Mouse (Mus musculus) cerebellum, postnatal 14 days (tissue): ENCODE measurements around the gene Tlx2.

Experiments used
- DNase-seq, 2 experiments: peaks; one replicate each; pipeline ENCODE4 v3.0.0; 2021; ENCODE audit warnings: mixed read lengths in 2 of 2

Gene Tlx2

DNA sequence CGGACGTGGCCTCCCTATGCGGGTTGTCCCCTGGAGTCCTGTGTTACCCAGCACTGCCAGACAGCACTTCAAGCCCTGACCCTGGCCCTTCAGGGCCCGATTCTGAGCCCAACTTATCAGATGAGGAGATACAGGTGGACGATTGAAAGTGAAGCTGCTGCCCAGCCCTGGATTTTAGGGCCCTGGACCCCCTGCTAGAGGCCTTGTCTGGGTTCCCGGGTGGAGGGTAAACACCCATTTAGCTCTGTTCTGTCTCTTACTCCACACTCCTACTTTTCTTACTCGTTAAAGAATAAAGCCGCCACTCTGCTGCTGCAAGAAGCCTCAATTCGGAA lies 17.8 kb upstream of the Tlx2 start:
- DNase-seq: no peak

DNA sequence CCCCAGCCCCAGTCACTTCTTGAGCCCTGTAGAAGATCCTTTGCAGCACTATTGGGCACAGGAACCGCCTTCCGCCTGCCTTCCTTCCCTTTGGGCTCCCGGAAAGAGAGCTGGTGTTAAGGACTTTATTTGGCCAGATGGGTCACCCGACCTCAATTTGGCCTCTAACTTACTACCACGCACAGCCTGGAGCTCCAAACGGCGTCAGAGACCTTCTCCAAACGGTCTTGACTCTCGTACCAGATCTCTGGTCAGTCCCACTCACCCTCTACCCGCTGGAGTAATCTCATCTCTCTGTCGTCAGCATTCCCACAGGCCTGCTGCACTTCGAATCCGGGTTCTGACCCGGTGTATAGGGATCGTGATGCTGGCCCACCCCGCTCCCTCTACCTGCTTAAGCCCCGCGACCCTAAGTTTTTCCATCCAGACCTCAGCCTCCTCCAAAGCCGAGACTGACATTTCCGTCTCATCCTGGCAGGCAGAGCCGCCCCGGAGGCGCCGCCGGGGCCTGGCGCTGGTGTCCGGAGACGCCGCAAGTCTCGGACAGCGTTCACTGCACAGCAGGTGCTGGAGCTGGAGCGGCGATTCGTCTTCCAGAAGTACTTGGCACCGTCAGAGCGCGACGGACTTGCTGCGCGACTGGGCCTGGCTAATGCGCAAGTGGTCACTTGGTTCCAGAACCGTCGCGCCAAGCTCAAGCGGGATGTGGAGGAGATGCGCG lies 17.3 kb upstream of the Tlx2 start:
- peak; percentile 43 to 56 for DNase-seq

DNA sequence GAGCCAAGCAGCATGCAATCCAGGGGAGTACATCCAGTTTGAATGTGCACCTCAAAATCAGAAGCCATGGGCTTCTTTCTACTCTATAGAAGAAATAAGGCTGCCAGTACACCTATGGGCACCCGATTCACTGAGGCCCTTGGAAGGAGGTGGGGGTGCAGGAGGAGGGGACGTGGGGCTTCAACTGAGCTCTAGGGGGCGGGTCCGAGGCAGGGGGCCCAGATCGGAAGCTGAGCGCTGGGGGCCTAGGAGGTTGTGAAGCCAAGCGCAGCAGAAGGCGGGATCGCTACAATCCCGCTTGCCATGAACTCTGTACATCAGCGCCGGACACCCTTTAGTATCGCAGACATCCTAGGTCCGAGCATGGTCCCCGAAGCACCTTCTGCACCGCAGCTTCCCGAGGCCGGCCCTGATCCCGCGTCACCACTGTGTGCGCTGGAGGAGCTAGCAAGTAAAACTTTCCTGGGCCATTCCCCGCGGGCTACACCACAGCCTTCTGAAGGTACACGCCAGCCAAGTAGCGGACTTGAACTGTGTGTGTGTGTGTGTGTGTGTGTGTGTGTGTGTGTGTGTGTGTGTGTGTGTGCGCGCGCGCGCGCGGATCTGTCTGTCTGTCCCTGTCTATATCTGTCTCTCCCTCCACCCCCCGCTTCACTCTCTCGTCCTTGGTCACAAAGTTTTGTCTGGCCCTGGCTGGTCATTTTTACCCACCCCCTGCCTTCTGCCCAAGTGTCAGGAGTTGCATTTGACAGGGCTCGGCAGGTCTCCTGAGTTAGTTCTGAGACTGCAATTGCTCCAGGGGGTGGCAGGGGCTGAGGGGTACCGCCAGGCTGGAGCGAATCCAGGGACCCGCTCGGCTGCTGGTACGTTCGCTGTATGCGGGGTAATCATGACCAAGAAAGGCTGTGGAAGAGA lies 16.3 kb upstream of the Tlx2 start, which contains the start of gene Lbx2:
Gene Lbx2 (plus strand): TSS at position 247 of the 915 bp plus-strand sequence.
- no peak for DNase-seq

DNA sequence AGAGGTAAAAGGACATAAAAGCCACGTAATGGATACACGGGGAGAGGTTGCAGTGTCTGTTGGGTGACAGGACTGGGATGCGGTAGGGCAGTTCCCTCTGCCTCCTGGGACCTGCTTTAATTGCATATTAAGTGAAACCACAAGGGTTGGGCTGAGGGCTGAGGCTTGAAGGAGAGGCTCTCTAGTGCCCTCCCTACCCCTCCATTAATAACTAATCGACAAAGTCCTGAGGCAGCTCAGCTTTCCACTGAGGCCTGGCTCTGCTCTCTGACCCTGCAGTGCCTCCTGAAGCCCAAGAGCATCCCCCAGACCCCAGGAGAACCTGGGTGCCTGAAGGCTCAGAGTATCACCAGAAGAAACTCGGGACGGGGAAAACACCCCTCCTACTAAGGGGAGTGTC lies 14.4 kb upstream of the Tlx2 start:
- DNase-seq: no peak

DNA sequence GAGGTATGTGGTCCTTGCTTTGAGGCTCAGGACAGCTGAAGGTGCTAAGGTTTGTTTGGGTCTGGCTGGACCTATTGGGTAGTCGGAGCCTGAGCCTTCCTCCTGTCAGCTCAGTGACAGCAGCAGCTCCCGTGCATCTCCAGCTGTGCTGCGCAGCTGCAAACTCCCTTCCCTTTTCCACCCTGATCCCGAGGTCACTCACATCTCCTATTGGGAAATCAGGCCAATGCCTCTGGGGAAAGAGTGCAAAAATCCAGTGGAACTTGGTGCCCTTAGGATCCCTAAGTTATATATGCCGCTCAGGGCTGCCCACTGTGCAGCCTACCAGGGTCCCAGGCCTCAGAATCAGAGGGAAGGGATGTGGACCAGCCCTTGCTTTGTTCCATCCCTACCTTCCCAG lies 13.4 kb upstream of the Tlx2 start:
- no peak for DNase-seq

DNA sequence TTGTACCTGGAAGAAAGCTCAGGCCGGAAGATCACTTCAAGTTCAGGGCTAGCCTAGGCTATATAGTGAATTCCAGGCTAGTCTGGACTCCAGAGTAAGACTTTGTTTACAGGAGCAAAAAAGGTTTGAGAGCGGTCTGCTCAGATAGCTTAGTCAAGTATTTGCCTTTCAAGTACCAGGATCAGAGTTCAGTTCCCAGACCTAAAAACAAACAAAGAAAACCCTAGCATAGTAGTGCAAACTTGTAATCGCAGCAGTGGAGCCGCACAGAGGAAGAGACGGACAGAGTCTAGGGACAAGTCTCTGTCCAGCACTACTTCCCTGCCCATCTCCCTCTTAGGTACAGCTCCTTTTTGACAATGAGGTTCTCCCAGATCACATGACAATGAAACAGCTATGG lies 10.1 kb upstream of the Tlx2 start:
- DNase-seq: no peak

DNA sequence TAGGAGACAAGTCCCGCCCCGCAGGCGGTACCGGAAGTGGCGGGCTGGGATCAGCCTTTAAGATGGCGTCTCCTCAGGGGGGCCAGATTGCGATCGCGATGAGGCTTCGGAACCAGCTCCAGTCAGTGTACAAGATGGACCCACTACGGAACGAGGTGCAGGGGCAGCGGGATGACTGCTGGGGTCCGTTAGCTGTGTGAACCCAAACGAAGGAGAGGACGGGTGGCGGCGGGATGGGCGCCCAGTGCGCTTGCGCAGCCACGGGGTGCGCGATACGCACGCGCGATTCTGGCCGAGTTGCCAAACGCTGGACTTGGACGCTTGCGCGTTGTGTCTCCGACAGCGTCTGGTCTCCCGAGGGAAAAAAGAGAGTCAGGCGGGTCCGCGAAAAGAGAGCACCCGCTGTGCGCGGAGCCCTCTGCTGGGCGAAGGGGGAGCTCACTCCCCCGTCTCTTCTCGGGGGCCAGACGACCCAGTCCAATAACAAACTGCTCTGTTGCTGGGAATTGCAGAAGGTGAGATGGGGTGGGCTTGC lies 8.3 kb upstream of the Tlx2 start:
- peak; percentile 100 for DNase-seq

DNA sequence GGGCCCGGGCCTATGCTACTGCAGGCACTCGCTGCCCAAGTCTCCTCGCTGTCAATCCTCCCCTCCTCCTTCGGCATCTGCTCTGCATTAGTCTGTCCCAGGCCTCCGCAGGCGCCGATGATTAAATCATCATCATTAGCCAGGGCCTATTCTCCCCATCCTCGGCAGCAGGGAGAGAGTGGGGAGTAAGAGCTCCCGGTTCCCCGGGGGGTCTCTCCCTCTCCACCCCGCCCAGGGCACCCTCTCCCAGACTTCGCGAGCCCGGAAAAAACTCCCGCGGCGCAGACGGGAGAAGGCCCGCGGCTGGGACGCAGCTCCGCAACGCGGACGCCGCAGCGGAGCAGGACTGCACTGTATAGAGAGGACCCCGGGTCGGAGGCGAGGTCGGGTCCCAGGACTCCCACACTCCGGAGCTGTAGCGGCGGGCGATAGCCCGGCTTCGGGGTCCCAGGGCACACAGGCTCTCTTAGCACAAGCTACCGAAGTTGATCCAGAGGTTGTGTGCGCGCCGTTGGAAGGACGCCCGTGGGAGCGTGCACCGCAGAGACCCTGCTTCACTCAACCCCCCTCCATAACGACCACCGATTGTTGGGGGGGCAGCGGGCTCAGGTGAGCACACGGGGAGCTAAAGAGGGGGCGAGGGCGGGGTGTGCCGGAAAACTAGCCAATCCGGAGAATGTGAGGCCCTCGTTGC lies 7.7 kb upstream of the Tlx2 start, which contains the start of gene Pcgf1:
Gene Pcgf1 (plus strand): TSS at position 240 of the 694 bp plus-strand sequence.
- DNase-seq: peak in 1 of 2 experiments; percentile 67

DNA sequence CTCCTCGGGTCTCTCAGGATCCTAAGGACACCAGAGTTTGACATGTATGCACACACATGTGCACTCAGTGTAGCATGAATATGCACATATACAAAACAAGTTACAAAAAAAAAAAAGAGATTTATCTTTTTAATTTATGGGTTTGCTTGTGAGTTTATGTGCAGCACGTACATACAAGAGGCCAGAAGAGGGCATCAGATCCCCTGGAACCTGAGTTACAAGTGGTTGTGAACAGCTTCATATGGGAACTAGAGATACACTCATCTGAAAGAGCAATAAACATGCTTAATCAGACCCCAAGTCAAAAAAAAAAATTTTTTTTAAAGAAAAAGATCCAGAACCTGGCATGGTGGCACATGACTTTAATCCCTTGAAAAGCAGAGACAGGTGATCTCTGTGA lies 4.9 kb upstream of the Tlx2 start:
- DNase-seq: no peak

DNA sequence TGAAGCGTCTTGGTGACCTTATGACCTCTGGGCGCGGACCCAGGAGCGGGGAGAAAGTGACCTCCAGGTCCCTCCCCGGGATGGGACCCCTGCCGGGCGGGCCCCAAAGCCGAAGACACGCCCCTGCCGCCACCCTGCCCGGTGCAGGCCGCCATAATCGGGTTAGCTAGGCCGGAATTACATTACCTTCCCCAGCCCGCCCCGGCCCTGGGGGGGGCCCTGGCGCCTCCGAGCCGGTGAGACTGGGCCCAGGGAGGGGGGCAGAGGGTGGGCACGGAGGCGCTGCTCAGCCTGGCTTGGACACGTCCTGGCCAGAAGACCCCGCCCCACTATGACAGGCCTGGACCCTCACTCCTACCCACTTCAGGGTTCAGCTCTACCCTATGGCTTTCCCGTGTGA lies 1.1 kb upstream of the Tlx2 start:
- peak in 1 of 2 experiments; percentile 60 for DNase-seq

DNA sequence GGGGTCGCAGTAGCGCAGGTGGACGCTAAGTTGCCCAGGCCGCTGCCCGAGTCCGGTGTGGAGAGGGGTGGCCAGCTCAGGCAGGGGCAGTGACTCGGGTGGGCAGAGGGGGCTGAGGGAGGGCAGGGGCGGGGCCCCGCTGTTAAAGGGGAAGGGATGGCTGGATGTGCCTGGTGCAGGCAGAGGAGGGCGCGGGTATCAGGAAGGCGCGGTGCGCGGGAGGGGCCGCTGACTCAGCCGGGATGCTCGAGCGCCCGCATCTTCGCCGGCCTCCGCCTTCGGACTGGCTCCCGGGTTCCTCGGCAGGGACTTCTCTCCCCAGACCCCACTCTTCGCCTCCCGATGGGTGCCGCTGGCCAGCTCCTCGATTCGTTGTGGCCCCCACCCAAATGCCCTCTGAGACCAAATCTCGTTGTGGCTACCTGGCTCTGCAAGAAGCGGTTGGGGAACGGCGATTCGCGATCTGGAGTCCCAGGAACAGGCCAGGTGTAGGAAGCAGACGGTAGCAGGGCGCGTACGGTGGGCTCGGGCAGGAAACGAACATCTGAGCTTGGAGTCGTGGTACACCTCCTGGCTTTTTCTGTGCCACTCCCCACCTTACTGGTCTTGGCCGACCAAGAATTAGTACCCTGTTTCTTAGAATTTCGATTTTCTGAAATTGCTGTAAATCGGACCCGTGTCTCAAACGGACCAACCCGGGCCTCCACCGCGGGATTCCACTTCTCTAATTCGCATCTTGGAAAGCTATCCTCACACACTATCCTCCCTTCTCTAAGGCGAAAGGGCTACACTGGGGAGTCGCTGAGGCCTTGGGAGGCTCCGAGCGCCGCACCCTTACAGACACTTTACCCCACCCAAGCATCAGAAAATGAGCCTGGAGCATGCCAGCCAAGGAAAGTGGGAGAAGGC lies 472 bp upstream of the Tlx2 start:
- peak; percentile 52 to 65 for DNase-seq

DNA sequence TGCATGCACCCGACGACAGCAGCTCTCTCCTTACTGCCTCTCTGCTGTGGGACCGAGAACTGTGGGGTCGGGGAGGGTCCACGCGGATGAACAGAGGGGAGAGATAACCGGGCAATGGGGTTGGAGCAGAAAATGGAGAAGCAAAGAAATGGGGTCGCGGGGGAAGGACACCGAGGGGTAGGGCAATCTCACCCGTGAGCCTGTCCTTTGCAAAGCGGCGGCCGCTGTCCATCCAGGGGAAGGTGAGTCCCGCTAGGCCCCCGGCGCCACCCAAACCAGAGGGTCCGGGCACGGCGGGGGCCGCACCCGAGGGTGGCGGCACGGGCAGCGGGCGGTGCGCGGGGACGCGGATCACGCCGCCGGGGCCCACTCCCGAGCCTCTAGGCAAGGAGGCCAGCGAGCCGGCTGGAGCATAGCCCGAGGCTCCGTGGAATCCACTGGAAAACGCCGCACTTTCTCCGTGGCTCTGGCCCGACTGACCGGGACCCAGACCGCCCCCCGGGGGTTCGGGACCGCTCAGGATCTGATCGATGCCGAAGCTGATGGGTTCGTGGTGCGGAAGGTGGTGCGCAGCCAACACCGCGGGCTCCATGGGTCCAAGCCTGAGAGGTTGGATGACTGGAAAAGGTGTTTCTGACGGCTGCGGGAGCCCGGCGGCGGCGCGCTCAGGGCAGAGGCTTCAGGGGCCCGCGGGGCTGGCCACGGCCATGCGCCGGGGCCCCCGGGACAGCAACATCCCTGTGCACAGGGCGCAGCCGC lies 426 bp downstream of the Tlx2 start:
- peak; percentile 38 to 43 for DNase-seq

DNA sequence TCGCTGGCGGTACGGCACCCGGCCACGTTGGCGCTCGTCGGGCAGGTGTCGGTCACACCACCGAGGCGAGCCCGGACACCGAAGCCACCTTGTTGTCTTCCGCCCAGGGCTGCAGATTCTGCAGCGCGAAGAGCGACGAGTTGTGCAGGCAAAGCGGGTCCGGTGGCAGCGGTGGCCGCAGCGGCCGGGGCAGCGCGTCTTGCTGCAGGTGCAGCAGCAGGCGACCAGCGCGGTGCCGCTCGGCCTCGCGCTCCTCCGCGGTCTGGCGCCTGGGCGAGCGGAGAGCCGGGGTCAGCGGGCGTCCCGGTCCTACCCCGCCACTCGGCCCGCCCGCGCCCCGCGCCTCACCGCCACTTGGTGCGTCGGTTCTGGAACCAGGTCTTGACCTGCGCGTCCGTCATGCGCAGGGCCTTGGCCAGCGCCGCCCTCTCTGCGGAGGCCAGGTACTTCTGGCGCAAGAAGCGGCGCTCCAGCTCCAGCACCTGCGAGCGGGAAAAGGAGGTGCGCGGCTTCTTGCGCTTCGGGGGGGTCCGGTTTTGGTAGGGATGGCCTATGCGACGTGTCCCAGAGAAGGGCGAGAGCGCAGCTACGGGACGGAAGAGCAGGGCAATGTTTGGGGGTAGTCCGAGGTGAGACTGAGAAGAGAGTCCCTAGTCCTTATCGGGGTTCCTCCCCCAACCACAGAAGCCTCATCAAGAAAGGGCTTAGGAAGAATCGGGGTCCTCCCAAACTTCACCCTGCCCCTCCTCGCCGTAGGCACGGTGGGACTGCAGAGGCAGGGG lies 1.2 kb downstream of the Tlx2 start:
- no peak for DNase-seq

DNA sequence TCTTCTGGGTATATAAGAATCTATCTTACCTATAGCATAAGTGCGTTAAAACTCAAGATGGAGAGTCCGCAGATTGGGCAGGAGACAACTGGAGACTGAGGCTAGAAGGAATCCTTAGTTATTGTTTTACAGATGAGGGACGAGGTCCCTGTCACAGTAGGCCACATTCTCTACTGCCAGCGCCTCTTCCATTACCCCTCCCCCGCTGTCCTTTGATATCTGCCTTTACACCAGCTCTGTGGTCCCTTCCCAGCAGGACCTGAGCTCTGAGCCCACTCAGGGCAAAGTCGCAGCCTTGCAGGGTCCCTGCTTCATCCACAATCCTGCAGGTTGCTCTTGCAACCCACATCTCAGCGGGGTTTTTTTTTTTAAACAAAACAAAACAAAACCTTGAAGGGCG lies 1.9 kb downstream of the Tlx2 start:
- no peak for DNase-seq

DNA sequence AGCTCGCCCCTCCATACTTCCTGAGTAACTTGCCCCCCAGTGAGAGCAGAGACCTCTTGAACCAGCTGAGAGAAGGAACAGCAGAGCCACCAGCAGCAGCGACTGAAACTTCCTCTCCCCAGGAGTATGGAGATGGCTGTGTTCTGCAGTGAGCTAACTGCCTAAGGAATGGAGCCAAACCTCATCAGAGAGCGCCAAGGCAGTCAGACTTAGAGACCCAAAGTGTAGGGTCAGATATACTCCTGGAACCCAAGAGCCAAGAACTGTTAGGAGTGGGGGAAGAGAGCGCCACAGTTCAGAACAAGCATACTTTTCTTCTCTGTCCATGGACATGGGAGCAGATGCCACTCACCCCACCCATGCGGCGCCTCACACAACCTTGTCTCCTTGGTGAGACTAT lies 3.7 kb downstream of the Tlx2 start:
- DNase-seq: no peak

DNA sequence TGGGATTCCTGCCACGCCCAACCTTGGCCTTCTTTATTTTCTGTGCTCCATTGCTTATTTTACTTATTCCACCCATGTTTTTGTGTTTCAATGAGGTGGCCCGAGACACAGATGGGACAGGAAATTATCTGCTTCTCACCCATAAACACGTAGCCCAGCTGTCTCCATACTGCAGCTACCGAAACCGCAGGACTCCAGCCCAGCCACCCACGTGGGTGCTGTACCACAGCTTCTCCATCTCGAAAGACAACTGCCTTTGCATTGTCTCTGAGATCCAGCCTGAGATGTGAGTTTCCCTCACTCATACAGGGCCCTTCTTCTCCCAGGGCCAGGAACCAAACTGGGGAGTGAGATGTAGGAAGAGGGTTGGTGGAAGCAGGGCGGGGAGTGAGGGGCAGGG lies 4.1 kb downstream of the Tlx2 start:
- no peak for DNase-seq

DNA sequence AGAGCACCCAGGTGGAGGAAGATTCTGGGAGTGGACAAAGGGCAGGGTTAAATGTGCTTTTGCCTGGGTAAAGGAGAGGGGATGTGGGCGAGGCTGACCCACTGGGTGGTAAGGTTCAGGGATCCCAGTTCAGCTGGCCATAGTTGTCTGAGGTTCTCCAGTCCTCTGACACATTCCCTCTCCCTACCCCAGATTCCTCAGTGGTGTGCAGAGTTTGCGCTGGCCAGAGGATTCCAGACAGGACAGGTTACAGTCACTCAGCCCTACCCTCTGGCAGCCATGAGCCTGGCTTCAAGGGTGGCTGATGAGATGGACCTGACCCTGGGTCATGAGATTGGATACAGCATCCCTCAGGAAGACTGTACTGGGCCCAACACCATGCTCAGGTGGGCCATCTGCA lies 11.4 kb downstream of the Tlx2 start:
- DNase-seq: no peak

DNA sequence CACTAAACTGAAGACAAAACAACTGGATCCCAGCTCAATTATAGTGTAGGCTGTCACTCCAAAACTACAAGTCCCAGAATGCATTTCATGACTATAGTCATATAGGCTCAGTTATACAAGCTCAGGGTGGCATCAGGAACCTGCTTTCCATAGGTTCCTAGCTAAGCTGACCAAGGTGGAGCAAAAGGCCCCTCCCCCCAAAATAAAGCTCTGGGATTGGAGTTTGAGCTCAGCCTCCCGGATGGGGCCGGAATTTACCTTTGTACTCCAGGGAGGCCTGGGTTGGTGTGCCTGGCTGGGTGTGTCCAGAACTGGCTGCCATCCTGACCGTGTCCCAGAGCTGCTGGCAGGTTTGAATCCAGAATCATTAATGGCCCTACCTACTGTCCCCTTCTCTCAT lies 12.3 kb downstream of the Tlx2 start, which contains the start of gene Dqx1:
Gene Dqx1 (plus strand): TSS at position 55 of the 400 bp plus-strand sequence.
- DNase-seq: peak in 1 of 2 experiments; percentile 19

DNA sequence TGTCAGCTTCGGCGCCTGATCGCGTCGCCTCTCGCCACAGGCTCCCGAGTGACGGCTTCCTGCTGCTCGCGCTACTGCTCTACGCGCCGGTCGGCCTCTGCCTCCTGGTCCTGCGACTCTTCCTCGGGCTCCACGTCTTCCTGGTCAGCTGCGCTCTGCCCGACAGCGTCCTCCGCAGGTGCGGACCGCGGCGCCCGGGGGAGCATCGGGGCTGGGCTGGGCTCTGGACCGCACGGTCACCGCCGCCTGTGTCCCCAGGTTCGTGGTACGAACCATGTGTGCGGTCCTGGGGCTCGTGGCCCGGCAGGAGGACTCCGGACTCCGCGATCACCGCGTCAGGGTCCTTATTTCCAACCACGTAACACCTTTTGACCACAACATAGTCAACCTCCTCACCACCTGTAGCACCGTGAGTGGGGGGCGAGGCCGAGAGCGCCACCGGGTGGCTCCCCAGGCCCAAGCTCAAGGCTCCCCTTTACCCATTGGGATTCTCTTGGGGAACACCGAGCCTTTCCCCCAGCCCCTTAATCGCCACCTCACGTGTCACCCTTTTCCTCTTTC lies 15.1 kb downstream of the Tlx2 start, which contains the start of gene Htra2:
Gene Htra2 (minus strand): TSS at position 403 of the 561 bp plus-strand sequence.
- peak in 1 of 2 experiments; percentile 62 for DNase-seq
